Mouse (Mus musculus) embryo, embryonic 11 days (tissue): ENCODE measurements at regions not wholly inside any gene's neighbourhood (a gene's known extent, or its start where the extent isn't known, plus 50 kb on each side); places are given as distances from the start of the nearest gene placed in this dataset.
"Not testable (repeated sequence)": the region's sequence is repeated elsewhere in the genome, so short reads cannot be mapped to it uniquely, and the experiment has no call there.

Experiments used
- DNase-seq: peaks from one replicate; pipeline ENCODE4 v3.0.0-alpha.2; 2015

- DNase-seq, result no peak
These were observed 51.7 kb upstream of the Fam174b start for GRCm38 (mm10) chr7:73688451-73688850.

DNA sequence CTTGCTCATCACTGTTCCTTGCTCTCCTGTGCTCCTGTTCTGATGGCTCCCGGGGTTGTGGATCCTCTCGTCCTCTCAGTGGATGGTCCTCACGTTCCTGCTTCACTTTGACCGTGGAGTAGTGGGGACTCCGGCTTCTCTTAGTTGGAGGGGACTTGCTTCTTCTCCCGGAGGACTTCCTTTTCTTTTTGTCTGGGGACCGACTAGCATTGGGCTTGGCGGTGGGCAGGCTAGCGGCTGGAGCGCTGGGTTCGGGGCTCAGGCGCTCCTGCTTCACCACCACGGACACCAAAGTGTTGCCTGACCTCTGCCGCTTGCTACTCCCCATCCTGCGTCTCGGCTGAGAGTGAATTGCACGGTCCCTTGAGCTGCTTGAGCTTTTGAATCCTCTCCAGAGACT, 53.9 kb upstream of the Fam174b start:
- not testable (repeated sequence) for DNase-seq

GRCm38 (mm10) chr7:73682756-73683155, 57.3 kb upstream of the Fam174b start:
- DNase-seq, result no peak

DNA sequence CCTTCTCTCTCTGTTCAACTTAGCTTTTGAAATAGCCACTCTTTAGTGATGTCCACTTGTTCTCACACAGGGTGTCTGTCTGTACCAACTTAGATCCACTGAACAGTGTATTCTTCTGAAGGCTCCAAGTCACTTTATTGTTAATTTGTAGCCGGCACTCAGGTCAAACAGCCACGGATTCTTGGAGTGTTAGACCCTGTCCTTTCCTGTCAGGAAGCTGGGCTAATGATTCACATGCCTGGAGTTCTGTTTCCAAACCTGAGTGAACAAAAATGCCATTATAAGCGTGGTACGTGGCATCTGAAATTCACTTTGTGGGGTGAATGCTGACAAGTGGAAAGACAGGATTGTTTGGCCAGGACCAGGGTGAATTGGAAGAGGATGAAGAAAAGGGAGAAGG, 69.5 kb upstream of the Fam174b start:
- DNase-seq, result no peak

- no peak for DNase-seq
These were observed 71.3 kb upstream of the Fam174b start for GRCm38 (mm10) chr7:73668791-73669190.

GRCm38 (mm10) chr7:73666921-73667675, 73.0 kb upstream of the Fam174b start:
- no peak for DNase-seq

- DNase-seq, result no peak
These were observed 75.1 kb upstream of the Fam174b start for GRCm38 (mm10) chr7:73664962-73665361.

DNA sequence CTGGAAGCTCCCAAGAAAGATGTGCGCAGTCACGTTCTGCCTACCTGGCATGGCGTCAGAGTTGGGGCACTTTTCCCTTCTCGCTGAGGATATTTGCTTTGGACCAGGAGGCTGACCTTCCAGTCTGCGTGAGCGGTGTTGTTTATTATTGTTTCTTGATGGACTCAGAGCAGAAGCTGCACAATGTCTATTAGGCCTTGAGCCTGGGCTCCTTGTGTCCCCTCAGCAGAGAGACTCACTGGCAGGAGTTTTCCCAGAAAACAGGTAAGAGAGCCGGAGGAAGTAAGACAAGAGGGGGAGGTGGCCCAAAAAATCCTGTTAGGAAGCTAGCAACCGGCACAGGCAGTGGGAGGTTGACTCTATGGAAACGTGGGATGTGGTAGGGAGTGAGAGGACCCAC, 77.6 kb upstream of the Fam174b start:
- no peak for DNase-seq

DNA sequence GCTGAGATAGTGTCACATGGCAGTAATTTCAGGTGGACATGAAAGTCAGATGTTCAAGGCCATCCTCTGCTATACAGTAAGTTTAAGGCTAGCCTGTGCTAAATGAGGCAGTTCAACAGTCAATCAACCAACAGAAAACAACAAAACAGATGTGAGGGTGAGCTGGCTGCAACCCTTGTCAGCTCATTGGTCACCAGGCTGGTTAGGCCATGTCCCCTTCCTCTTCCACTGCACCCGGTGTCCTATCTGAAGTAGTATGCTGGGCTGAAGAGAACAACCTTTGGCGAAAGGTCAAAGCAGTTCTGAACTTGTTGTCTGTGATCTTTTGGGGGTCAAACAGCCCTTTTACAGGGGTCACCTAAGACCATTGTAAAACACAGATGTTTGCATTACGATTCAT, 78.2 kb upstream of the Fam174b start:
- no peak for DNase-seq

DNA sequence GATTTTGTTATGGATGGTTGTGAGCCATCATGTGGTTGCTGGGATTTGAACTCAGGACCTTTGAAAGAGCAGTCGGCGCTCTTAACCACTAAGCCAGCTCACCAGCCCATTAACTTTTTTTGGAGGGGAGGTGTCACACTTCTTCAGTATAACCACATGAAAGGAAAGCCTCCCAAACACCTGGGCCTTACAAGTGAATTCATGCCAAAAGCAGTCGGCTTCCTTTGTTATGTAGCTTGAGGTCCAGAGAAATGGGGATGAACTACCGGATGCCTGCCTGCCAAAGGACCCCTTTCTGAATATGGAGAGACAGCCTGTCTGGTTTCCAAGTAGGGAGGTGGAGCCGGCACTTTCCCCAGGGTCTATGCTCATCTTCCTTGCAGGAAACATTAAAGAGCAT, 80.6 kb upstream of the Fam174b start:
- DNase-seq, result no peak

- DNase-seq, result no peak
These were observed 82.8 kb upstream of the Fam174b start for GRCm38 (mm10) chr7:73657283-73657682.

GRCm38 (mm10) chr7:73656424-73656795, 83.7 kb upstream of the Fam174b start:
- not testable (repeated sequence) for DNase-seq

- peak; percentile 79 for DNase-seq
These were observed 84.2 kb upstream of the Fam174b start for GRCm38 (mm10) chr7:73655787-73656423.

DNA sequence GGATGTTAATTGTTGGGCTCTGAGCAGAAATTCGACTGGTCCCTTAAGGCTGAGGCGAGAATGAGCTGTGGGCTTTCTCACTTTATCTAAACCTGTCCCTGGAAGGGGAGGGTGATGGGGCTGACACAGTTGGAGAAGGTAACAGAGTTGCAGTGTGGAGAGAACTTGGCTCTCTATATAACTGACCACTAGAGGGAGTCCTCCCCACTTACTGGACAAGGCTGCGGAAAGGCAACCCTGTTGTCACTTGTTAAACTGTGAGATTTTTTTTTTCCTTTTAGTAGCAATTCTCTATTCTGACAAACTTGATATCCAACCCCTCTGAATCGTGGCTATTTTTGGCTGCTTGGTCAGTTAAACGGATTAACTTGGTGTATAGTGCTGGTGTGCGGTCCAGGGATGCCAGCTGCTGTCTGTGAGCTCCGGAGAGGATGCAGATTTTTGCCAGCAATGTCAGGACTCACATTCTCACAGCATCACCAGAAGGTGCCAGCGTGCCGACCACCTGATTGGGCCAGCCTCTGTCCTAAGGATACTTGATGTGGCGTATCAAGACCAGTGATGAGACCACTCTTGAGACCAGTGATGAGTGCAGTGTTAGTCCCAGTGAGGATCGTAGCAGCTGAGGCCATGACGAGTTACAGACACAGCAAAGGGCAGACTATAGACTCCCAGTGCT, 85.8 kb upstream of the Fam174b start:
- peak; percentile 85 for DNase-seq

DNA sequence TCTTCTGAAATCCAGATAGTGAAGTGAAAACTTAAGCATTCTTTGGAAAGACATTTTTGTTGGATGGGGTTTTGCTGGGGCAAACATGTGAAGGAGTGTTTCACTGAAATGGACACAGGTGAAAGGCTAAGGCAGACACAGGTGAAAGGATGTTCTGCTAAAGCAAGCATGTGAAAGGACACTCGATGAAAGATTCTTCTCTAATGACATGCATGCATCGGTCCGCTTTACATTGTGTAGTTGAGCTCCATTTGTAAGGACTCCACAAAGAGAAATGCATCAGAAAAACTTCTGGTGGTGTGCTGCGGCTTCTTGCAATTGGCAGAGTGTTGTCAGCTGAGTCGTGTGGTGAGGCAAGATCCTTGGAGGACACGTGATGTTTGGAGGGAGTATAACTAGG, 89.2 kb upstream of the Fam174b start:
- DNase-seq, result no peak

DNA sequence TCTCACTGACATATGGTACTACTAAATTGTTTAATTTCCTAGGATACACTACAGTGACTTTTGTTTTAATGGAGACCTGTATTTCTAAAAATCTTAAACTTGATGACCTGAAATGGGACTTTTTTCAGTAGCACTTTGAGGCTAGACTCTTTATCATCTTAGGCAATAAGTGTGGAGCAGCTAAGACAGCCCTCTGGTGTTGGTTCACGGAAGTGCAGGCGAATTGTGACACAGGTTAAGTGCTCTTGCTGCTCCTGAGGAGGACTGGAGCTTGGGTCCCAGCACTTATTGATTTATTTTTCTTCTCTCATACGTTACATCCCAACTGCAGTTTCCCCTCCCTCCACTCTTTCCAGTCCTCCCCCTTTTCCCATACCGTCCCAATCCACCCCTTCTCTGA, 92.1 kb upstream of the Fam174b start:
- peak; percentile 81 for DNase-seq

GRCm38 (mm10) chr7:73647140-73647539, 93.0 kb upstream of the Fam174b start:
- no peak for DNase-seq

DNA sequence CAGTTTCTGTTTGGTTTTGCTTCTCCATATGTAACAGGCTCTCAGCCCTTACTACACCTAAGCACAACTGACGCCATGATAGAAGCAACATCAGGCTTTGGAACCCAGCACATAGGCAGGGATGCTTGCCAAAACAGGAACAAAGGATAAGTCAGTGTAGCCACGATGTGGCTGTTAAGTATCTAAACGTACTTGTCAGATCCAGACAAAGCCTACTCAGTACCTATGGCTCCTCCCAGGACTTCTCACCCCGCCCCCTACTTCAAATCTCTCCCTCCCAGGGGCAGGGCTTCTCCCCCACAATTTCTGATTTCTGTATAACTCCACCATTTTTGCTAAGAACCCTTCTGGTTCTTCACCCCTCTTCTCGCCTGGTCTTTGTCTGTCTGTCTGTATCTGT, 93.4 kb upstream of the Fam174b start:
- DNase-seq, result no peak

- DNase-seq, result no peak
These were observed 95.7 kb upstream of the Fam174b start for GRCm38 (mm10) chr7:73644362-73644904.

DNA sequence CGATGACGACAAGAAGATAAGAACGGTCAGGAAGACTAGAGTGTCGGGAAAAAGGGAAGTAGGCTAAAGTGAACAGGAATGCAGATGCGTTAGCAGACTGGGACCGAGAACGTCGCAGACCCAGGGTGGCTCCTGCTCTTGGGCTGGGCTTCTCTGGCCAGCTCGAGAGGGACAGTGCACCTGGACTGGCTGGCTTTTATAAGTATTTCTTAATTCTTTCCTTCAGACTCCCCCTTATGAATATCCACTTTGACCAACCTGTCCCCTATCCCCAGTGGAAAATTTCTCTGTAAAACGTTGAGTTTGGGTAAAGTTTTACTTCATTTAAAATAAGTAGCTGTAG, 96.1 kb upstream of the Fam174b start:
- DNase-seq, result no peak

DNA sequence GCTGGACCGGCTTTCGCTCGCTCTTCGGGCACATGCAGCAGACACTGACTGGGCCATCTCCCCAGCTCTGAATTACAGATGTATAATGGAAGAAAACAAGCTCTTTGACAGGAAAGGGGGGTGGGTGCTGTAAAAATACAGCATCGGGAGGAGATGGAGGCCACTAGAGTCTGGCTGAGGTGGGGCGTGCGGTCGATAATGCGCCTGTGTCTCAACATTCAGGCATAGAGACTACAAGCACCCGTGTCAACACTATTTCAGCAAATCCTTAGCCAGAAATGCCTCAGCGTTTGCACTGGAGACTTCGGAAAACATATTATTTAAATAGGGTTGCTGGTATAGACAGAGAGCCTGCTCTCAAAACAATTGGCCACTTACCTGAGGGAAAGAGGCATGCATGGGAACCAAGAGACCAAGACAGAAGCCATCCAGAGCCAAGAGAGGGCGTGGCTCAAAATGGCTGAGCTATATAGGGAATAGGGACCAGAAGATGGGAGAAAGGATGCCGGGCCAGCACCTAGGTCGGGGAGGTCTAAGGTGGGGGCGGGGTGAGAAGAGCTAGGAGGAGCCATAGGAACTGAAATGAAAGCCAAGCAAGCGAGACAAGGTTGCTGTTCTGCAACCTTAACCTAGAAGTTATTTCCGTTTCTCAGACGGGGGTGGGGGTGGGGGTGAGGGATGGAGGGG, 96.7 kb upstream of the Fam174b start:
- DNase-seq, result no peak

DNA sequence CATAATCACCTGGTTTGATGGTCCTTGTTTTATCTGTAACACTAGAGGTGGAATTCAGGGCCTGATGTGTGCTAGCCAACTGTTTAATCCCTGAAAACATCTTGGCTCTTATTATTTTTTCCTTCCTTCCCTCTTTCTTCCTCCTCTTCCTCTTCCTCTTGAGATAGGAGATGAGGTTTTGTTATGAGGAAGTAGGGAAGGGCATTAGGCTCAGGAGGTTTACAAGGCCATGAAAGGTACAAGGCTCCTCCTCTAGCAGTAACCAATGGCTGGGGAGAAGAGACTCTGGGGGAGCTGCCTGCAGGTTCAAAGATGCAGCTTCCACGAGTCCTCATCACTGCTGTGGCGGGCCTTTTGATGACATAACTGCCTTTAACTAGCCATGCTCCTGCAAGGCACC, 98.6 kb upstream of the Chd2 start:
- DNase-seq, result no peak

- DNase-seq, result peak; percentile 76
These were observed 96.1 kb upstream of the Chd2 start for GRCm38 (mm10) chr7:73637810-73638125.
